Mouse (Mus musculus) liver, adult 2 months (tissue): ENCODE results near the gene Slc15a3.

Experiments
- CTCF ChIP-seq: fragments of 200-500 bp; IDR thresholded peaks from 2 replicates; pipeline ENCODE4 v1.5.1; 2011; ENCODE audit warnings: low read depth, low read length, control low read depth
- POLR2A ChIP-seq: fragments of 200-500 bp; IDR thresholded peaks from 2 replicates; pipeline ENCODE4 v1.6.1; 2011; ENCODE audit warnings: low read length, control low read depth; ENCODE audit not compliant: insufficient read depth; ENCODE audit errors: extremely low read depth

DNA sequence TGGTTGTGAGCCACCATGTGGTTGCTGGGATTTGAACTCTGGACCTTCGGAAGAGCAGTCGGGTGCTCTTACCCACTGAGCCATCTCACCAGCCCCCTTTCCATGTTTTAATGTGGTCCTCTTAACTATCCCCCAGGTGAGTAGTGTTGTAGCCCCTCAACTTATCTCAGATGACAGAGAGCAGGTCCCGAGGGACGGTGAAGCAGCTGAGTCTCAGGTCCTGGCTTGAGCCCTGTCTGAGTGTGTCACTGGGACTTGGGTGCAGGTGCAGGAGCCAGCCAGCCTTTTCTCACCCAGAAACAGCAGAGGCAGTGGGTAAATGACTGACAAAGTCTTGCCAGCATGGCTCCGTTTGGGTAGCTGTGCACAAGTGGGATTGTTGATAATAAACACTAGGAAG lies 4.7 kb downstream of the Slc15a3 start:
- TF ChIP-seq CTCF, result no peak
- TF ChIP-seq POLR2A, result no peak
